Mouse (Mus musculus) stomach, embryonic 14.5 days (tissue): Measurements from ENCODE around the gene Gm21149. TPM values are rescaled to one million over a fixed set of nuclear protein-coding genes. Genes with fewer than 3 reads are reported as not detected.

Experiments used
- polyA plus RNA-seq: library from polyadenylated mRNA; unstranded; fragments of >200 nt; fragmentation: Nextera tagmentation; extraction: Ambion mirVana; gene quantifications from 2 replicates; pipeline ENCODE4 v1.2.1, GENCODE M21; 2014

Gene Gm21149
- polyA plus RNA-seq, 1 experiment from 2014 or later, result not detected

Other genes with a start within 250 kb of the Gm21149 start
- not detected in 2 replicates for gene Gm21190, start 52.7 kb upstream of the Gm21149 start, polyA plus RNA-seq
- gene Gm21083, start 100.8 kb upstream of the Gm21149 start, polyA plus RNA-seq, result not detected in 2 replicates
- not detected in 2 replicates for gene Speer4d, start 142.5 kb upstream of the Gm21149 start, polyA plus RNA-seq
- gene 4930572O03Rik, start 180.5 kb upstream of the Gm21149 start, polyA plus RNA-seq, result not detected in 2 replicates
- not detected in 2 replicates for gene Speer4c, start 237.7 kb upstream of the Gm21149 start, polyA plus RNA-seq